Mouse (Mus musculus) kidney, adult 8-10 months (tissue): Measurements from ENCODE around the gene Rnf157.
"Not testable (repeated sequence)": the region's sequence is repeated elsewhere in the genome, so short reads cannot be mapped to it uniquely, and the experiment has no call there.

Source experiments
- DNase-seq, 2 experiments: peaks; one replicate each; pipeline ENCODE4 v3.0.0; 2022

Gene Rnf157

GRCm38 (mm10) chr11:116376945-116377661 lies 35.7 kb downstream of the Rnf157 start:
- no peak for DNase-seq

GRCm38 (mm10) chr11:116371894-116372450 lies 40.9 kb downstream of the Rnf157 start:
- no peak for DNase-seq

GRCm38 (mm10) chr11:116369633-116370032 lies 43.2 kb downstream of the Rnf157 start:
- DNase-seq: no peak

GRCm38 (mm10) chr11:116369051-116369450 lies 43.8 kb downstream of the Rnf157 start:
- DNase-seq: no peak

GRCm38 (mm10) chr11:116368116-116368515 lies 44.7 kb downstream of the Rnf157 start:
- DNase-seq: peak; percentile 84 to 94

- DNase-seq: no peak
These were observed 46.2 kb downstream of the Rnf157 start for GRCm38 (mm10) chr11:116366647-116367046.

- no peak for DNase-seq
These were observed 46.7 kb downstream of the Rnf157 start for GRCm38 (mm10) chr11:116366124-116366523.

GRCm38 (mm10) chr11:116365432-116365831 lies 47.4 kb downstream of the Rnf157 start:
- DNase-seq: no peak

- no peak for DNase-seq
These were observed 50.8 kb downstream of the Rnf157 start for GRCm38 (mm10) chr11:116362015-116362414.

- not testable (repeated sequence) for DNase-seq
These were observed 51.9 kb downstream of the Rnf157 start for GRCm38 (mm10) chr11:116360915-116361314.

GRCm38 (mm10) chr11:116359652-116360051 lies 53.2 kb downstream of the Rnf157 start:
- DNase-seq: no peak

GRCm38 (mm10) chr11:116358926-116359637 lies 53.8 kb downstream of the Rnf157 start:
- DNase-seq: no peak

GRCm38 (mm10) chr11:116354521-116354920 lies 58.3 kb downstream of the Rnf157 start:
- no peak for DNase-seq

GRCm38 (mm10) chr11:116353535-116353934 lies 59.3 kb downstream of the Rnf157 start:
- DNase-seq: no peak

GRCm38 (mm10) chr11:116351294-116351693 lies 61.5 kb downstream of the Rnf157 start:
- DNase-seq: no peak

GRCm38 (mm10) chr11:116347955-116348354 lies 64.9 kb downstream of the Rnf157 start:
- no peak for DNase-seq

- no peak for DNase-seq
These were observed 65.8 kb downstream of the Rnf157 start for GRCm38 (mm10) chr11:116347012-116347411.

GRCm38 (mm10) chr11:116342069-116342791 lies 70.6 kb downstream of the Rnf157 start:
- DNase-seq: peak; percentile 24 to 28

- no peak for DNase-seq
These were observed 75.3 kb downstream of the Rnf157 start for GRCm38 (mm10) chr11:116337531-116337930.

GRCm38 (mm10) chr11:116337000-116337399 lies 75.8 kb downstream of the Rnf157 start:
- DNase-seq: no peak

GRCm38 (mm10) chr11:116336393-116336792 lies 76.4 kb downstream of the Rnf157 start:
- DNase-seq: no peak

GRCm38 (mm10) chr11:116335244-116336036 lies 77.4 kb downstream of the Rnf157 start, which contains the start of gene Foxj1:
Foxj1 (minus strand) TSS chr11:116335399.
- peak; percentile 95 to 98 for DNase-seq
